Mouse (Mus musculus) limb, embryonic 14.5 days (tissue): ENCODE results near the gene 4921530L21Rik. TPM values are rescaled to one million over a fixed set of nuclear protein-coding genes. Genes with fewer than 3 reads are reported as not detected.

Experiments used
- ATAC-seq: fragments of 200-750 bp; cut with Nextera tagmentation; 2 replicates; pipeline ENCODE4 v1.8.0; 2017; ENCODE audit warnings: low read depth, moderate number of reproducible peaks, moderate TSS enrichment; ENCODE audit not compliant: low FRiP score
- DNase-seq: peaks from one replicate; pipeline ENCODE4 v3.0.0-alpha.2; 2015; ENCODE audit warnings: low spot score
- H3K27ac ChIP-seq: fragments of 300-500 bp; sonication (generic); replicated peaks from 2 replicates; pipeline ENCODE4 v1.5.1; 2014; ENCODE audit warnings: low read depth, mild to moderate bottlenecking, low read length, moderate library complexity, mixed read lengths
- H3K27me3 ChIP-seq: fragments of 300-500 bp; sonication (generic); 2 replicates; pipeline ENCODE4 v1.6.1; 2014; ENCODE audit warnings: low read length, mixed read lengths; ENCODE audit not compliant: control insufficient read depth, insufficient read depth
- H3K36me3 ChIP-seq: fragments of 300-500 bp; sonication (generic); 2 replicates; pipeline ENCODE4 v1.6.1; 2014; ENCODE audit warnings: mild to moderate bottlenecking, low read length, moderate library complexity, mixed read lengths; ENCODE audit not compliant: control insufficient read depth, insufficient read depth
- H3K4me1 ChIP-seq: fragments of 300-500 bp; sonication (generic); 2 replicates; pipeline ENCODE4 v1.6.1; 2014; ENCODE audit warnings: antibody characterized with exemption, low read length, mixed read lengths; ENCODE audit not compliant: control insufficient read depth, insufficient read depth
- H3K4me2 ChIP-seq: fragments of 300-500 bp; sonication (generic); replicated peaks from 2 replicates; pipeline ENCODE4 v1.6.1; 2014; ENCODE audit warnings: low read depth, mild to moderate bottlenecking, low read length, moderate library complexity; ENCODE audit not compliant: severe bottlenecking
- H3K4me3 ChIP-seq: fragments of 300-500 bp; sonication (generic); replicated peaks from 2 replicates; pipeline ENCODE4 v1.5.1; 2014; ENCODE audit warnings: low read length
- H3K9ac ChIP-seq: fragments of 300-500 bp; sonication (generic); 2 replicates; pipeline ENCODE4 v1.6.1; 2014; ENCODE audit warnings: mild to moderate bottlenecking, low read depth, low read length, moderate library complexity; ENCODE audit not compliant: severe bottlenecking
- H3K9me3 ChIP-seq: fragments of 300-500 bp; sonication (generic); 2 replicates; pipeline ENCODE4 v1.6.1; 2016; ENCODE audit warnings: low read length; ENCODE audit not compliant: control insufficient read depth
- POLR2A ChIP-seq: fragments of 200-500 bp; IDR thresholded peaks from 2 replicates; pipeline ENCODE4 v1.8.0; 2012; ENCODE audit warnings: inconsistent platforms, mild to moderate bottlenecking, moderate library complexity, borderline replicate concordance; ENCODE audit not compliant: insufficient read depth, insufficient read length; ENCODE audit errors: extremely low read depth
- WGBS: fragments of 180-500 bp; shearing (Covaris S2); extraction: QIAGEN DNeasy Blood & Tissue Kit; methylation state at CpG from one replicate; pipeline ENCODE4 v1.1.7; 2014; 5-methylcytosine and 5-hydroxymethylcytosine counted together
- polyA plus RNA-seq, 2 experiments: library from polyadenylated mRNA; depleted of rRNA in 1 of 2; stranded (reverse) in 1 of 2; unstranded in 1 of 2; fragments of >200 nt; fragmentation: Nextera tagmentation in 1 of 2; extraction: Ambion mirVana in 1 of 2; gene quantifications; 2 replicates each; pipeline versions ENCODE4 v1.2.1 to v1.2.3; 2012 to 2014

Gene 4921530L21Rik
- polyA plus RNA-seq (2012; rRNA removed) (not detected in 2 replicates), polyA plus RNA-seq (2014; fragmentation: Nextera tagmentation; extraction: Ambion mirVana) (not detected in 2 replicates)

- H3K4me3 ChIP-seq = no peak within 1 kb of the TSS
- 85% methylated on average over 1 of the region's 1 CpGs for WGBS
- TF ChIP-seq POLR2A = no peak
Measured at GRCm38 (mm10) chr14:95880954-95881353, at the start of gene 4921530L21Rik. Gene 4921530L21Rik (plus strand): TSS chr14:95881254.

GRCm38 (mm10) chr14:95833866-95834265 lies 47.2 kb upstream of the 4921530L21Rik start:
- no peak overlapping the region for H3K9ac ChIP-seq
- no peaks in the 10 kb centered on the region for H3K4me1 ChIP-seq
- no peak for ATAC-seq
- 57% methylated on average over 3 of the region's 3 CpGs for WGBS
- no peaks in the 10 kb centered on the region for H3K9me3 ChIP-seq
- no peak for TF ChIP-seq POLR2A
- H3K4me2 ChIP-seq = no peak overlapping the region
- no peaks in the 10 kb centered on the region for H3K27me3 ChIP-seq
- no peaks in the 10 kb centered on the region for H3K36me3 ChIP-seq
- H3K27ac ChIP-seq = no peak overlapping the region
- no peak for DNase-seq
- H3K4me3 ChIP-seq = no peak overlapping the region

More at GRCm38 (mm10) chr14:95880954-95881353, at the start of gene 4921530L21Rik:
- DNase-seq (no peak), ATAC-seq (no peak)
- no peak within 1 kb of the TSS for H3K27ac ChIP-seq
- H3K4me1 ChIP-seq = no peaks in the 10 kb centered on the region
- no peaks in the 10 kb centered on the region for H3K9me3 ChIP-seq
- H3K27me3 ChIP-seq = no peaks in the 10 kb centered on the region
- H3K36me3 ChIP-seq = no peaks in the 10 kb centered on the region
- no peak within 1 kb of the TSS for H3K4me2 ChIP-seq
- H3K9ac ChIP-seq = no peak within 1 kb of the TSS

GRCm38 (mm10) chr14:95862981-95863380 lies 18.1 kb upstream of the 4921530L21Rik start:
- H3K9me3 ChIP-seq = no peaks in the 10 kb centered on the region
- no peak for DNase-seq
- H3K4me2 ChIP-seq = no peak overlapping the region
- WGBS = 35% methylated on average over 3 of the region's 3 CpGs
- no peaks in the 10 kb centered on the region for H3K4me1 ChIP-seq
- H3K9ac ChIP-seq = no peak overlapping the region
- no peak for ATAC-seq
- TF ChIP-seq POLR2A = no peak
- no peaks in the 10 kb centered on the region for H3K36me3 ChIP-seq
- no peak overlapping the region for H3K4me3 ChIP-seq
- H3K27ac ChIP-seq = no peak overlapping the region
- no peaks in the 10 kb centered on the region for H3K27me3 ChIP-seq

GRCm38 (mm10) chr14:95865676-95866416 lies 15.2 kb upstream of the 4921530L21Rik start:
- DNase-seq = no peak

DNA sequence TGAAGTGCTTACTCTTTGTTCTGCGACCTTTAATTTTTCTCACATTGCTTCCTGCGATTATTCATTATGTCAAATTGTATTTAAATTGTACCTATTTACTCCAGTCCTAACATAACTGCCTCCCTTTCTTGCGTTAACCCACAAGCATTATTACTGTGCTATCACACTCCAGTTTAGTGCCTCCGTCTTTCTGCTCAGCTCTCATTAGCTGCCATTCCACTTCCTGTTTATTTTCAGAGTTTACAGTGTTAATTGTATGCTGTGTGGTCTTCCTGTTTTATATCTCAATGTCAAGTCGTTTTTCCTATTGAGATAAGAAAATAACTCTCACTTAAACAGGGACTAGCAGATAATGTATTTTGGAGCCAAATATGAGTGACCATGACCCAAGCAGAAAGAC lies 9.0 kb upstream of the 4921530L21Rik start:
- ATAC-seq (no peak), DNase-seq (no peak)
- H3K4me3 ChIP-seq = no peak overlapping the region
- no peak overlapping the region for H3K9ac ChIP-seq
- no peak overlapping the region for H3K4me2 ChIP-seq
- no peaks in the 10 kb centered on the region for H3K36me3 ChIP-seq
- 45% methylated on average over 5 of the region's 5 CpGs for WGBS
- no peak for TF ChIP-seq POLR2A
- no peak overlapping the region for H3K27ac ChIP-seq
- H3K4me1 ChIP-seq = no peaks in the 10 kb centered on the region
- no peaks in the 10 kb centered on the region for H3K27me3 ChIP-seq
- H3K9me3 ChIP-seq = no peaks in the 10 kb centered on the region

More at GRCm38 (mm10) chr14:95865676-95866416, 15.2 kb upstream of the 4921530L21Rik start:
- Histone ChIP-seq H3K4me2 (no peak overlapping the region), H3K27me3 (no peaks in the 10 kb centered on the region), H3K36me3 (no peaks in the 10 kb centered on the region), H3K27ac (no peak overlapping the region), H3K4me3 (no peak overlapping the region), H3K9ac (no peak overlapping the region), H3K9me3 (no peaks in the 10 kb centered on the region), H3K4me1 (no peaks in the 10 kb centered on the region)
- WGBS = 80% methylated on average over 7 of the region's 7 CpGs
- no peak for TF ChIP-seq POLR2A
- no peak for ATAC-seq
